Mouse (Mus musculus): ENCODE results near the gene Vmn1r16. TPM values are rescaled to one million over a fixed set of nuclear protein-coding genes. Genes with fewer than 3 reads are reported as not detected.

The Vmn1r16 gene
- total RNA-seq (2023): not detected

GRCm38 (mm10) chr6:57329394-57329793 lies at the start of gene Vmn1r16:
Gene Vmn1r16, minus strand, starts transcription at chr6:57329494.

GRCm38 (mm10) chr6:57363627-57364026 lies 34.3 kb upstream of the Vmn1r16 start, which contains the start of gene Vmn1r17:
Gene Vmn1r17, minus strand, starts transcription at chr6:57363727.

Other genes starting within 250 kb of the Vmn1r16 start
- gene Vmn1r10, start 220.0 kb downstream of the Vmn1r16 start, total RNA-seq (2023): not detected
- gene Vmn1r11, start 196.0 kb downstream of the Vmn1r16 start, total RNA-seq (2023): not detected
- 0.12 TPM for gene Vmn1r12, start 172.6 kb downstream of the Vmn1r16 start, total RNA-seq (2023)
- not detected for gene Vmn1r13, start 126.2 kb downstream of the Vmn1r16 start, total RNA-seq (2023)
- not detected for gene Vmn1r14, start 97.8 kb downstream of the Vmn1r16 start, total RNA-seq (2023)
- not detected for gene Vmn1r15, start 71.5 kb downstream of the Vmn1r16 start, total RNA-seq (2023)
- gene Vmn1r17, start 34.2 kb upstream of the Vmn1r16 start, total RNA-seq (2023): not detected
- not detected for gene Vmn1r18, start 66.3 kb upstream of the Vmn1r16 start, total RNA-seq (2023)
- gene Vmn1r19, start 74.3 kb upstream of the Vmn1r16 start, total RNA-seq (2023): not detected
- gene Vmn1r20, start 99.4 kb upstream of the Vmn1r16 start, total RNA-seq (2023): not detected
- 30.2 TPM for gene Ppm1k, start 206.0 kb upstream of the Vmn1r16 start, total RNA-seq (2023)